Mouse (Mus musculus): Measurements from ENCODE around the gene Ninj2.

DNA sequence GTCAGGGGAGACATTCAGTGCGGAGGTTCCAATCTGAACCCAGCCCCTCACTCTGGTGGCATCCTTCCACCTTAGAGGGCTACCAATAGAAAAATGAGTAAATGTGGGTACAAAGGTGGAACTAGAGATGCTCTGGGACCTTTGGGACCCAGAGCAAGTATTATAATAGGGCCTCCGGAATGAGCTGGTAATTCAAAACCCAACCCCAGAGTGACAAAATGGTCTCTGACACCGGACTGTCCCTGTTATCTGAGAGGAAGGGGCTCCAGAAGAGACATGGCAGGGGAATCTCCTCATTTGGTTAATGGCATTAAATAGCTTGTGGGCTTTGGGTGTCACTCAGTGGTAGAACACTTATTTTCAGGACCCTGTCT, 18.2 kb downstream of the Ninj2 start:
- TF ChIP-seq CTCF (IDR thresholded peaks at IDR 0.05; ENCODE audit: low read depth, low read length) (no peak), GATA1 (IDR thresholded peaks at IDR 0.05; ENCODE audit: borderline replicate concordance, low read length) (no peak), GATA2 (IDR thresholded peaks at IDR 0.05; ENCODE audit: borderline replicate concordance, low read depth, low read length) (no peak), POLR2AphosphoS5 (IDR thresholded peaks at IDR 0.05; ENCODE audit: insufficient replicate concordance, low read depth, low read length) (no peak), TAL1 (conservative IDR thresholded peaks at IDR 0.05; ENCODE audit: low read depth, low read length) (no peak)

Data from G1E (cell line).